Mouse (Mus musculus): Measurements from ENCODE around the gene Mnx1. TPM values are rescaled to one million over a fixed set of nuclear protein-coding genes. Genes with fewer than 3 reads are reported as not detected.
A peak's percentile ranks its signal among the peaks of the same experiment; 100 is the strongest.

Mnx1 gene
- polyA plus RNA-seq (2015; fragmentation: Nextera tagmentation; extraction: Ambion mirVana): 1.4 and 1.5 TPM in 2 replicates

- under 1% methylated on average over 65 of the region's 65 CpGs for WGBS
- peaks cover 16% of the 10 kb centered on the region; the same call in 1 of the 2 replicates for H3K4me1 ChIP-seq (replicated peaks)
- H3K27ac ChIP-seq: peak within 1 kb of the TSS; percentile 44; the same call in 1 of the 2 replicates
- peak within 1 kb of the TSS; percentile 79 for H3K4me2 ChIP-seq (replicated peaks)
- ATAC-seq: peak; percentile 93
- H3K9ac ChIP-seq: peak within 1 kb of the TSS; percentile 39
- H3K4me3 ChIP-seq (replicated peaks): peak within 1 kb of the TSS; percentile 50
- H3K36me3 ChIP-seq: no peaks in the 10 kb centered on the region
- peaks cover 81% of the 10 kb centered on the region for H3K27me3 ChIP-seq (replicated peaks)
- H3K9me3 ChIP-seq: no peaks in the 10 kb centered on the region
Observed at GRCm38 (mm10) chr5:29478208-29479197, at the start of gene Mnx1. Gene Mnx1 (minus strand): TSS chr5:29478470.

- no peak overlapping the region for H3K4me2 ChIP-seq (replicated peaks)
- H3K27me3 ChIP-seq (replicated peaks): no peaks in the 10 kb centered on the region
- no peaks in the 10 kb centered on the region for H3K4me1 ChIP-seq (replicated peaks)
- no peak overlapping the region for H3K27ac ChIP-seq
- no peaks in the 10 kb centered on the region for H3K36me3 ChIP-seq
- H3K4me3 ChIP-seq (replicated peaks): no peak overlapping the region
- no peaks in the 10 kb centered on the region for H3K9me3 ChIP-seq
- ATAC-seq: no peak
- H3K9ac ChIP-seq: no peak overlapping the region
- 69% methylated on average over 5 of the region's 5 CpGs for WGBS
Observed at GRCm38 (mm10) chr5:29516432-29516831, 38.2 kb upstream of the Mnx1 start.

- no peak overlapping the region for H3K4me3 ChIP-seq (replicated peaks)
- H3K4me2 ChIP-seq (replicated peaks): no peak overlapping the region
- no peaks in the 10 kb centered on the region for H3K27me3 ChIP-seq (replicated peaks)
- no peaks in the 10 kb centered on the region for H3K36me3 ChIP-seq
- no peak overlapping the region for H3K9ac ChIP-seq
- WGBS: 69% methylated on average over 3 of the region's 3 CpGs
- H3K9me3 ChIP-seq: no peaks in the 10 kb centered on the region
- no peak for ATAC-seq
- no peak overlapping the region for H3K27ac ChIP-seq
- H3K4me1 ChIP-seq (replicated peaks): no peaks in the 10 kb centered on the region
Observed at GRCm38 (mm10) chr5:29515888-29516287, 37.6 kb upstream of the Mnx1 start.

GRCm38 (mm10) chr5:29507013-29507412, 28.7 kb upstream of the Mnx1 start:
- H3K36me3 ChIP-seq: no peaks in the 10 kb centered on the region
- no peaks in the 10 kb centered on the region for H3K9me3 ChIP-seq
- H3K9ac ChIP-seq: no peak overlapping the region
- H3K4me2 ChIP-seq (replicated peaks): no peak overlapping the region
- H3K4me3 ChIP-seq (replicated peaks): no peak overlapping the region
- H3K4me1 ChIP-seq (replicated peaks): no peaks in the 10 kb centered on the region; the same call in 1 of the 2 replicates
- 39% methylated on average over 3 of the region's 3 CpGs for WGBS
- peak; percentile 28; the same call in 1 of the 2 replicates for ATAC-seq
- no peaks in the 10 kb centered on the region for H3K27me3 ChIP-seq (replicated peaks)
- no peak overlapping the region for H3K27ac ChIP-seq

GRCm38 (mm10) chr5:29487321-29487720, 9.1 kb upstream of the Mnx1 start:
- H3K36me3 ChIP-seq: no peaks in the 10 kb centered on the region
- no peak for ATAC-seq
- peaks cover 58% of the 10 kb centered on the region for H3K27me3 ChIP-seq (replicated peaks)
- H3K4me3 ChIP-seq (replicated peaks): no peak overlapping the region
- H3K9me3 ChIP-seq: no peaks in the 10 kb centered on the region
- no peak overlapping the region for H3K27ac ChIP-seq
- 27% methylated on average over 13 of the region's 13 CpGs for WGBS
- no peak overlapping the region for H3K4me2 ChIP-seq (replicated peaks)
- 0 out of 2 replicates have a peak, but pooled peaks cover 2% of the 10 kb centered on the region for H3K4me1 ChIP-seq (replicated peaks)
- no peak overlapping the region for H3K9ac ChIP-seq

- no peak overlapping the region for H3K27ac ChIP-seq
- H3K4me2 ChIP-seq (replicated peaks): no peak overlapping the region
- ATAC-seq: no peak
- H3K9me3 ChIP-seq: no peaks in the 10 kb centered on the region
- no peak overlapping the region for H3K9ac ChIP-seq
- 0 out of 2 replicates have a peak, but pooled peaks cover 2% of the 10 kb centered on the region for H3K4me1 ChIP-seq (replicated peaks)
- no peaks in the 10 kb centered on the region for H3K36me3 ChIP-seq
- H3K27me3 ChIP-seq (replicated peaks): peaks cover 65% of the 10 kb centered on the region
- WGBS: 9% methylated on average over 10 of the region's 10 CpGs
- H3K4me3 ChIP-seq (replicated peaks): no peak overlapping the region
Observed at GRCm38 (mm10) chr5:29485941-29486320, 7.7 kb upstream of the Mnx1 start.

GRCm38 (mm10) chr5:29484965-29485940, 7.0 kb upstream of the Mnx1 start:
- WGBS: 12% methylated on average over 38 of the region's 38 CpGs
- 0 out of 2 replicates have a peak, but pooled peaks cover 2% of the 10 kb centered on the region for H3K4me1 ChIP-seq (replicated peaks)
- H3K36me3 ChIP-seq: no peaks in the 10 kb centered on the region
- ATAC-seq: peak; percentile 62
- peaks cover 71% of the 10 kb centered on the region for H3K27me3 ChIP-seq (replicated peaks)
- no peak overlapping the region for H3K27ac ChIP-seq
- H3K4me3 ChIP-seq (replicated peaks): 0 out of 2 replicates have a peak overlapping the region, but pooled peaks have one; percentile 4
- peak overlapping the region; percentile 10 for H3K4me2 ChIP-seq (replicated peaks)
- no peaks in the 10 kb centered on the region for H3K9me3 ChIP-seq
- H3K9ac ChIP-seq: no peak overlapping the region

GRCm38 (mm10) chr5:29483801-29484200, 5.5 kb upstream of the Mnx1 start:
- no peak for ATAC-seq

GRCm38 (mm10) chr5:29479198-29479593, 926 bp upstream of the Mnx1 start:
- peak; percentile 52 for ATAC-seq
- Histone ChIP-seq H3K36me3 (no peaks in the 10 kb centered on the region), H3K4me3 (replicated peaks) (peak overlapping the region; percentile 50), H3K4me1 (replicated peaks) (peaks cover 16% of the 10 kb centered on the region; the same call in 1 of the 2 replicates), H3K9ac (peak overlapping the region; percentile 39; the same call in 1 of the 2 replicates), H3K4me2 (replicated peaks) (peak overlapping the region; percentile 79), H3K9me3 (no peaks in the 10 kb centered on the region), H3K27me3 (replicated peaks) (peaks cover 80% of the 10 kb centered on the region), H3K27ac (no peak overlapping the region)
- under 1% methylated on average over 14 of the region's 14 CpGs for WGBS

More at GRCm38 (mm10) chr5:29483801-29484200, 5.5 kb upstream of the Mnx1 start:
- peaks cover 79% of the 10 kb centered on the region for H3K27me3 ChIP-seq (replicated peaks)
- H3K4me3 ChIP-seq (replicated peaks): no peak overlapping the region
- H3K9me3 ChIP-seq: no peaks in the 10 kb centered on the region
- 19% methylated on average over 4 of the region's 4 CpGs for WGBS
- H3K9ac ChIP-seq: no peak overlapping the region
- H3K27ac ChIP-seq: no peak overlapping the region
- H3K4me1 ChIP-seq (replicated peaks): 0 out of 2 replicates have a peak, but pooled peaks cover 3% of the 10 kb centered on the region
- H3K4me2 ChIP-seq (replicated peaks): no peak overlapping the region
- H3K36me3 ChIP-seq: no peaks in the 10 kb centered on the region

GRCm38 (mm10) chr5:29477474-29478207, 629 bp downstream of the Mnx1 start:
- H3K27me3 ChIP-seq (replicated peaks): peaks cover 78% of the 10 kb centered on the region
- H3K4me2 ChIP-seq (replicated peaks): peak overlapping the region; percentile 79
- no peaks in the 10 kb centered on the region for H3K9me3 ChIP-seq
- H3K9ac ChIP-seq: peak overlapping the region; percentile 39
- peaks cover 16% of the 10 kb centered on the region; the same call in 1 of the 2 replicates for H3K4me1 ChIP-seq (replicated peaks)
- no peaks in the 10 kb centered on the region for H3K36me3 ChIP-seq
- H3K4me3 ChIP-seq (replicated peaks): peak overlapping the region; percentile 50
- WGBS: under 1% methylated on average over 73 of the region's 73 CpGs
- peak; percentile 21 for ATAC-seq
- H3K27ac ChIP-seq: no peak overlapping the region

GRCm38 (mm10) chr5:29476021-29476420, 2.2 kb downstream of the Mnx1 start:
- H3K27ac ChIP-seq: no peak overlapping the region
- H3K9me3 ChIP-seq: no peaks in the 10 kb centered on the region
- H3K4me3 ChIP-seq (replicated peaks): peak overlapping the region; percentile 50; the same call in 1 of the 2 replicates
- 14% methylated on average over 1 of the region's 1 CpGs for WGBS
- H3K4me2 ChIP-seq (replicated peaks): peak overlapping the region; percentile 79
- no peak for ATAC-seq
- H3K36me3 ChIP-seq: no peaks in the 10 kb centered on the region
- peaks cover 85% of the 10 kb centered on the region for H3K27me3 ChIP-seq (replicated peaks)
- H3K4me1 ChIP-seq (replicated peaks): peaks cover 16% of the 10 kb centered on the region; the same call in 1 of the 2 replicates
- H3K9ac ChIP-seq: no peak overlapping the region

Measured in intestine, embryonic 15.5 days (tissue).